Mouse (Mus musculus) layer of hippocampus, postnatal 14 days (tissue): ENCODE results near the gene Plxdc1. TPM values are rescaled to one million over a fixed set of nuclear protein-coding genes. Genes with fewer than 3 reads are reported as not detected.

Source experiments
- DNase-seq, 2 experiments: peaks; one replicate each; pipeline ENCODE4 v3.0.0; 2021 to 2022; ENCODE audit warnings: low spot score in 2 of 2, mixed read lengths in 1 of 2
- microRNA-seq, 2 experiments: library from miRNA; unstranded; fragments of <30 nt; microRNA quantifications; one replicate each; pipeline ENCODE4 v1.2.0; 2021
- total RNA-seq, 2 experiments: library from RNA; stranded (reverse); gene quantifications; 2 replicates each; pipeline ENCODE4 v1.2.3; 2021

Gene Plxdc1
- total RNA-seq, 2 experiments from 2014 or later: 7.9 to 9.6 TPM

- no peak for DNase-seq
These were observed 105.9 kb downstream of the Plxdc1 start for GRCm38 (mm10) chr11:97880362-97880761.

DNA sequence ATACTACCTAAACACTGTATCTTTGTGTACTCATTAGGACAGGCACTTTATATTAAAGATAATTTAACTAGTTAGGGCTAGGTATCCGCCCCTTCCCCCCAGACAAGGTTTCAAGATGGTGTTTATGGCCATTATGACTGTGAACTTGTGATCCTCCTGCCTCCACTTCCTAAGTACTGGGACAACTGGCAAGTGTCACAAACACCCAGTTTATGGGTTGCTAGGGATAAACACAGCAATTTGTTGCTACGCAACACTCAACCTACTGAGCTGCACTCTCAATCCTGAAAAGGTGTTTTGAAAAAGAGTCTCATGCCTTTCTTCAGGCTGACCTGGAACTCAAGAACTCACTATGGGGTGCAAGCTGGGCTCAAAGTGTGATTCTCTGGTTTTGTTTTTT is 108.9 kb downstream of the Plxdc1 start:
- DNase-seq: no peak

GRCm38 (mm10) chr11:97874396-97874795 is 111.8 kb downstream of the Plxdc1 start:
- DNase-seq: no peak

Small RNA genes lying within 50 kb of the gene (microRNA-seq; reads per million reads assigned to microRNA genes)
- gene Gm22461: 0 reads per million in 2 experiments
- gene Gm27597: 0 reads per million in 2 experiments

Other genes with a start within 250 kb of the Plxdc1 start
- gene Pip4k2b, start 241.7 kb downstream of the Plxdc1 start, total RNA-seq: 100 to 1,000 TPM; 115 to 118 TPM
- gene Cwc25, start 219.9 kb downstream of the Plxdc1 start, total RNA-seq: 10 to 100 TPM; 21.3 to 21.4 TPM
- gene 1700001P01Rik, start 210.5 kb downstream of the Plxdc1 start, total RNA-seq: 1 to 10 TPM in 1 of 2 experiments, under 1 TPM in 1; 0.58 to 2.0 TPM
- 100 to 1,000 TPM; 372 to 419 TPM for gene Rpl23, start 204.0 kb downstream of the Plxdc1 start, total RNA-seq
- gene Lasp1, start 187.4 kb downstream of the Plxdc1 start, total RNA-seq: 100 to 1,000 TPM; 114 to 123 TPM
- gene B230217C12Rik, start 145.7 kb downstream of the Plxdc1 start, total RNA-seq: 10 to 100 TPM; 44.2 to 49.6 TPM
- under 1 TPM; 0.41 to 0.50 TPM for gene Fbxo47, start 102.3 kb downstream of the Plxdc1 start, total RNA-seq
- gene Arl5c, start 9.7 kb upstream of the Plxdc1 start, total RNA-seq: 1 to 10 TPM; 1.5 to 1.6 TPM
- 100 to 1,000 TPM; 128 to 131 TPM for gene Cacnb1, start 36.6 kb upstream of the Plxdc1 start, total RNA-seq
- 100 to 1,000 TPM; 532 to 602 TPM for gene Rpl19, start 40.3 kb upstream of the Plxdc1 start, total RNA-seq
- 10 to 100 TPM; 27.2 to 31.0 TPM for gene Stac2, start 67.0 kb upstream of the Plxdc1 start, total RNA-seq
- gene Fbxl20, start 164.0 kb upstream of the Plxdc1 start, total RNA-seq: 10 to 100 TPM; 29.9 to 38.4 TPM
- gene Med1, start 206.8 kb upstream of the Plxdc1 start, total RNA-seq: 10 to 100 TPM; 44.8 to 51.3 TPM
- 10 to 100 TPM; 36.9 to 37.2 TPM for gene Cdk12, start 216.6 kb upstream of the Plxdc1 start, total RNA-seq